Mouse (Mus musculus): ENCODE data around the gene Dpp6. TPM values are rescaled to one million over a fixed set of nuclear protein-coding genes. Genes with fewer than 3 reads are reported as not detected.
"Not testable (repeated sequence)": the region's sequence is repeated elsewhere in the genome, so short reads cannot be mapped to it uniquely, and the experiment has no call there.

The Dpp6 gene
- polyA plus RNA-seq, 1 experiment: 0.73 TPM

DNA sequence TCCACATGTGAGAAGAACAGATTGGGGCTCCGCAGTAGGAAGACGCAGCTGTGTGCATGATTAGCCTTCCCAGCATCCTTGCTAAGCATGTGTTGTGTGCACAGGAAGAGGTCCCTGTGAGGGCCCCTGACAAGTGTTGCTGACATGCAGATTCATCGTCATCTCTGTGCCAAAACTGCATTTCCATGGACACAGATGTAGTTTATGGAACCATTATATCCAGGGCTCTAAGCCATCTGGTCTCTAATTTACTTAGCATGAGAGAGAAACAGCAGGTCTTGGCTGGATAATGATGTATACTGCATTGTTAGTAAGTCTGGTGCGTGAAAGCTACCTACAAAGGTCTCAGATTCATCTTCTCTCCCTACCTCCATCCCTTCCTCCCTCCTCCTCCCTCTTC, 673.9 kb downstream of the Dpp6 start:
- no peak for DNase-seq (ENCODE audit: low spot score)

- not testable (repeated sequence) for DNase-seq (ENCODE audit: low spot score)
Measured at GRCm38 (mm10) chr5:27501338-27501737, 684.3 kb downstream of the Dpp6 start, which contains the start of gene Speer4b. Gene Speer4b (minus strand): TSS chr5:27501438.

DNA sequence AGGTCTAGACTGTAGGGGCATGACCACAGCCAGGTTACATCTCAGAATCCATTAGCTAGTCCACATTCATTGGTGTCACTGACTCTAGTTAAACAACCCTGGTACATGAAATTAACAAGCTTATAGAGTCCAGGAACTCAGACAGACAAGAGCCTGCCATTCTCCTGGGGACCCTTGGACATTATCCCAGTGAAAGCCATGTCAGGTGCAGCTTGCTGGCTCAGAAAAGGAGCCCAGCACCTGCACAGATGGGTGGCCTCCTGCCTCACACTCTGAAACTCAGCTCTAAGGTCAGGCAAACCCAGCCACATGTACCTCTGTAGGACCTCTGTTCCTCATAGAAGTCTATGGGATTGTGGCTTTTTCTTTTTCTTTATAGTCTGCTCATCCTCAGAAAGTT, 701.7 kb downstream of the Dpp6 start:
- no peak for DNase-seq (ENCODE audit: low spot score)

DNA sequence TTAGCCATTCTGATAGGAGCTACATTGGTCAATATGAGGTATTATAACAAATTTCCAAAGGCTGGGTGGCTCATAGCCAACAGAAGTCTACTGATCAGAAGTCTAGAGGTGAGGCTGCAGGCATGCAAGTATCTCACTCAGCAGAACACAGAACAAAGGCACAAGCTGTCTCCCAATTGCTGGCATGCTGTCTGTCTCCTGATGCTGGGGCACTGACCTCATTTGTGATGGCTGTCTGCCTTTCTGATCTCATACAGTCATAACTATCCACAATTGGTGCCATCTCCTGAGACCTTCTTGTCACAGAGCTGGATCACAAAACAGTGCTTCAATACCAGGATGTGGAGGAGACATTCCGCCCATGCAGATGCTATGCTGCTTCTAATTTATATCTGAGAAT, 709.9 kb downstream of the Dpp6 start:
- DNase-seq (ENCODE audit: low spot score): no peak

GRCm38 (mm10) chr5:27544816-27545270, 727.8 kb downstream of the Dpp6 start:
- no peak for DNase-seq (ENCODE audit: low spot score)

DNA sequence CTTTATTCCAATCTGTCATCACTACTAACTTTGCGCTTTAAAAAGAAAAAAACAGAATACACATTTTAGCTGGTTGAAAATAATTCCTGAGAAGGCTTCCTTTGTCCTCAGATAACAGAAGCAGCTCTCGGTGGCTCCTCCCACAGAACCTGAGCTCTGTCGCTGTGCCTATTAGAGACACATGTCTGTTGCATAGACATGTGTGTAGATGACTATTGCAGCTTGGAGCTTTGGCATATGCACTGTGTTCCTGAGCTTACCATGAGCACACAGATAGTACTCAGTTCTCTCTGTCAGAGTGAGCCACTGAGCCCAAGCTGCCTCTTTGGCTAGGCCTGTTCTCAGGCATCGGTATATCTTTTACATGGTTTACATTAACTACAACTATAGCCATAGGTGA, 732.3 kb downstream of the Dpp6 start:
- DNase-seq (ENCODE audit: low spot score): no peak

DNA sequence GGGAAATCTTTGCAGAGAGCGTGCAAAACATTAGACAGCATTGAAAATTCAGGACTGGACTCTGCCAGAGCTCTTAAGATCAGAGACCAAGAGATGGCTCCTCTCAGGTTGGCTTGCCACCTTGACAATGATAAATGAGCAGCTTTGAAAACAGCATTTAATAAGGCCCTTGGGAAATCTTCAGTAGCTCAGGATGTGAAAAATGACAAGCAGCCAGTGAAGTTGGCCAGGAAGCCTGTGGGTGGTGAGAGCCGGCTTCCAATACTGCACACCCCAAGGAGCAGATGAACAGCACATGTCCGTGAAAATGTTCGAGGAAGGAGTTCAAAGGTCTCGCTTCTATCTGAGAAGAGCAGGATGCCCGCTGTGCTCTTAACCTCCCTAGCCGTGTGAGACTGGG, 748.7 kb downstream of the Dpp6 start:
- no peak for DNase-seq (ENCODE audit: low spot score)

DNA sequence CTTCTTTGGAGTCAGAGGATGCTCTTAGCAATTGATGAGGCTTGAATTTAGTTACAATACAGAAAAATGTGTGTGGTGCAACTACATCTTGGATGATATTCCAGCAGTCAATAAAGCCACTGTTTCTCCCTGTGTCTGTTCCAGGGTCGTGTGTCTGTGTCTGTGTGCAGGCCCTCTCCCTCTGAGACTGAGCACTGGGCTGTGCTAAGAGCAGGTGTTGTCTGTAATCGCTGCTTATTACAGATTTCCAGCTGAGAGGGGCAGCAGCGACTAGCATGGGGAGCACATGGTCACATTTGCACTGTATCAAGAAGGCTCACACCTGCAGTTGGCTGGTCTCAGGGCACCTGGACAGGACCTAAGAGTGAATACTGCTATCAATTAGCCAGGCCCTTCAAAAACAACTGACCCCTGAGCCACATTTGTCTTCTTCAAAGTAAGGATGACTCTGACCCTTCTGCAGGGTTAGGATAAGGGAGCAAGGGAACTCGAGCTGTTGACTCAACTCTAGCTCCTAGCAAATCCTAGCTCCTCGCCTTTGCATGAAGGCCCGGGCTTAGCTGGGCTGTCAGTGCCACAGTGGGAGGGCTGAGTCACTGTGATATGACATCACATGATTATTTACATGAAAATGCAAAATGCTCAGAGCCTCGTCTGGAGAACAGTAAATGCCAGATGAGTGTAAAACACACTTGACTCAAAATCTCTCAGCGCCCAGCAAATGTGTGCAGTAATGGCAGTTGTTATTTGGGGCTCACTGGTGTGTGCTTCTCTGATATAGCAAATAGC, 771.2 kb downstream of the Dpp6 start:
- no peak for DNase-seq (ENCODE audit: low spot score)

DNA sequence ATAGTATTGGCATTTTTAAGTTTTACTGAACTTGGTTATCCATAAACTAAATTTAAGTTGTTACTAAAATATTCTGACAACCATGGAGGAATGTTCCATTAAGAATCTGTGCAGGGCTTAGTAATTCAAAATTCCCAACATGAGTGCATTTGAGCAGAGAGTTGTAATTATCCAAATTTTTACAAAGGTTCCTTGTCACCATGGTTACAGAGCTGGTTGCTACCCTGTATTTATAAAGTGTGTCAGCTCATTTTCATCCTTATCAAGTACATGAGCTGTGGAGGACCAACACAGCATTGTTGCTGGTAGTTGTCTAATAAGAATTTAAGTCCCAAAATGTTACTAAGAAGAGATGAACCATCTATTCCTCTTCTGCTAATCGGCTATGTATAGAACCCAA, 787.1 kb downstream of the Dpp6 start:
- DNase-seq (ENCODE audit: low spot score): no peak

- DNase-seq (ENCODE audit: low spot score): no peak
Measured at GRCm38 (mm10) chr5:27615769-27616168, 798.8 kb downstream of the Dpp6 start.

DNA sequence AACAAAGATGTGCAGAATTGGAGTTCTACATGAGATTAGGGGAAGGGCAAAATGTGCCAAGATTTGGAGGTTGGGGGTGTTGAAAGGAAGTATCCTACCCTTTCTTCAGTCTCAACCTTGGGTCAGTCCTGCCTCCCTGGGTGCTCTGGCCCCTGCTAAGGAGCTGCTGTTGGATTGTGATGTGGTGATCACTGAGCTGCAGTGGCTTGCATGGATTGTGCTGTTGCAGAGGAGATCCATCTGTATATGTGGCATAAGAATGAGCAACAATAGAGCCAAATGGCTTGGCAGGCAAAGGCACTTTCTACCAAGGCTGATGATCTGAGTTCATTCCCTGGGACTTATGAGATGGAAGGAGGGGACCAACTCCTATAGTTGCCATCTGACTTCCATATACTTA, 804.8 kb downstream of the Dpp6 start:
- DNase-seq (ENCODE audit: low spot score): no peak

GRCm38 (mm10) chr5:27623876-27624275, 806.9 kb downstream of the Dpp6 start:
- no peak for DNase-seq (ENCODE audit: low spot score)

- DNase-seq (ENCODE audit: low spot score): no peak
Measured at GRCm38 (mm10) chr5:27632151-27632550, 815.1 kb downstream of the Dpp6 start.

GRCm38 (mm10) chr5:27635941-27636340, 818.9 kb downstream of the Dpp6 start:
- no peak for DNase-seq (ENCODE audit: low spot score)

DNA sequence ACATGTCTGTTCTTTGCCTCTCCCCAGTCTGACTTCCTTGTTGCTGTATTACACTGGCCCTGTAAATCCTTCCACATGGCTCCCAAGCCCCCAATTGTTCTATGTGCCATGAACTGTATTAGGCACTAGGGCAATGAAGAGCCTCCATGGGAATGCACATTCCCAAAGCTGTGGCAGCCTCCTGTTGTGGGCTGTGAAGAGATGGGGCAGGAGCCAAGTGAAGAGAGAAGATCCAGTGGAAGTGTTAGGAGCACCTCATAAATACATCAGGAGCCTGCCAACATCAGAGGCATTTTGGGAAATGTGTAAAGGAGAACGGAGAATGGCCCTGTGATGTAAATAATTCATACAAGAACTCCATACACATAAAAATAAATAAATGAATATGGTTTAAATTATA, 824.9 kb downstream of the Dpp6 start:
- DNase-seq (ENCODE audit: low spot score): no peak

- no peak for DNase-seq (ENCODE audit: low spot score)
Measured at GRCm38 (mm10) chr5:27651879-27652814, 835.1 kb downstream of the Dpp6 start.

DNA sequence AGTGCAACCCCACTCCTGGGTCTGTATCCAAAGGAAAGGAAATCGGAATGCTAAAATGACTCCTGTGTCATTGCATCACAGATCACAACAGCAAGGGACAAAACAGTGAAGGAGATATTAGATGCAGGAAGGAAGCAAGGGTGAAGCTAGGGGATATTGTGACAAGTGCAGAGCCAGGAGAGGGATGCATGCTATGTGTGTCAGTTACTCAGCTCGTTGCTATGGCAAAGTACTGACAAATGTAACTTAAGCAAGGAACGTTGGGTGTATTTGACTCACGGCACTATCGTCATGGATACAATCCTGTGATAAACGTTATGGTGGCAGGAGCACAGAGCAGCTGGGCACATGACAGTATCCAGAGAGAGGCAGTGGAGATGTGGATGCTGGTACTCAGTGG, 839.1 kb downstream of the Dpp6 start:
- no peak for DNase-seq (ENCODE audit: low spot score)

GRCm38 (mm10) chr5:27657672-27658071, 840.7 kb downstream of the Dpp6 start:
- no peak for DNase-seq (ENCODE audit: low spot score)

DNA sequence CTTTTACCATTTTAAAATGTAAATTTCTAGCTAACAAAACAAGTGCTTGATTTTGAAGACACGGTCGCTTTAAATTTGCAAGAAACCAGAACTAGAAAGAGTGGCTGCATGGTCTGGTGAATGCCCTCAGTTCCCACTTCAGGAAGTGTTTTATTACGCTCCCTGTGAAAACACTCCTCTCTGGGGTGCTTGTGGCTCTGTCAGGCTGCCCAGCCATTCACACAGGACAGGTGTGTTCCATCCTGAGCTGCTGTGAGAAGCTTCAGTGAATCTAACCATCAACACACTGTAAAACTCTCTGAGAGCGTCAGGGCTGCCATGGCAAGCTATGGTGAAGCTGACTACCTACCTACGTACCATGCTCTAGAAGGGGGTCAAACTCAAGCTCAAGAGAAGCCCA, 841.2 kb downstream of the Dpp6 start:
- DNase-seq (ENCODE audit: low spot score): no peak

GRCm38 (mm10) chr5:27658569-27658968, 841.6 kb downstream of the Dpp6 start:
- DNase-seq (ENCODE audit: low spot score): no peak

GRCm38 (mm10) chr5:27659019-27659418, 842.0 kb downstream of the Dpp6 start:
- DNase-seq (ENCODE audit: low spot score): no peak

GRCm38 (mm10) chr5:27659781-27660180, 842.8 kb downstream of the Dpp6 start:
- no peak for DNase-seq (ENCODE audit: low spot score)

- no peak for DNase-seq (ENCODE audit: low spot score)
Measured at GRCm38 (mm10) chr5:27664111-27664510, 847.1 kb downstream of the Dpp6 start.

Data from urinary bladder, adult 2 months (tissue).